Mouse (Mus musculus): ENCODE measurements around the gene Stap1. TPM values are rescaled to one million over a fixed set of nuclear protein-coding genes. Genes with fewer than 3 reads are reported as not detected.

Stap1 gene
- polyA plus RNA-seq, 1 experiment from 2014 or later, result 2.6 TPM

DNA sequence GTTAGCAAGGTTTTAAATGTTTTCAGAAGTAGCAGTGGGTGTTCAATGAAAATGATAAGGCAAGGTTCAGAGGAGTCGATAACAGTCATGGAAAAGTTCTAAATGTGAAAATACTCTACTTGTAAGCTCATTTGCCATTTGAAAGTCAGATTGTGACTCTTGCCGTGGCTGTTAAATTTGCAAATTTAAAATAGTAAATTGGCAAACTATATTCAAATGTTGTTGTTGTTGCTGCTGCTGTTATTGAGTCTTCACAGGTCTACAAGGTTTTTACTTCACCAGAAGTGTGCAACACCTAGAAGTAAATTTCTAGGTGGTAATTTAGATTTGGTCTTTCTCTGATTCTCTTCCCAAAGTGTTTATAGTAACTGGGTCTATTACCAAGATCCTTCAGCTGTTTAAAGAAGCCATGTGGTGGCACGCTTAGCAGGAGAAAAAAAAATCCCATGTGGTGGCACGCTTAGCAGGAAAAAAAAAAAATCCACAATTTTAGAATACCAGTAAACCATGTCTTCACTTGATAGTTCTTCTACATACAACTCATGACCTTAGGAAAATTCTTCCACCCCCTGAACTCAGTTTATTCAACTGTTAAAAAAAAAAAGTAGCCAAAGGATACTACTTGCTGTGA lies 1.3 kb downstream of the Stap1 start:
- H3K4me2 ChIP-seq, result no peak overlapping the region
- no peak for ATAC-seq (replicated peaks; ENCODE audit: low FRiP score)
- H3K27ac ChIP-seq (ENCODE audit: low read depth, low read length), result no peak overlapping the region
- WGBS, result 76% methylated on average over 4 of the region's 4 CpGs
- no peaks in the 10 kb centered on the region for H3K36me3 ChIP-seq (ENCODE audit: control insufficient read depth, insufficient read depth, low read length)
- DNase-seq (ENCODE audit: low spot score), result no peak
- H3K9me3 ChIP-seq (ENCODE audit: control insufficient read depth, low read length), result no peaks in the 10 kb centered on the region
- no peak overlapping the region for H3K9ac ChIP-seq (ENCODE audit: low read depth, low read length)
- no peaks in the 10 kb centered on the region; the same call in 1 of the 2 replicates for H3K4me1 ChIP-seq (replicated peaks; ENCODE audit: control insufficient read depth, insufficient read depth, low read length)
- H3K27me3 ChIP-seq (replicated peaks; ENCODE audit: control insufficient read depth, insufficient read depth, low read length), result no peaks in the 10 kb centered on the region
- no peak overlapping the region for H3K4me3 ChIP-seq (ENCODE audit: low read depth, low read length)

DNA sequence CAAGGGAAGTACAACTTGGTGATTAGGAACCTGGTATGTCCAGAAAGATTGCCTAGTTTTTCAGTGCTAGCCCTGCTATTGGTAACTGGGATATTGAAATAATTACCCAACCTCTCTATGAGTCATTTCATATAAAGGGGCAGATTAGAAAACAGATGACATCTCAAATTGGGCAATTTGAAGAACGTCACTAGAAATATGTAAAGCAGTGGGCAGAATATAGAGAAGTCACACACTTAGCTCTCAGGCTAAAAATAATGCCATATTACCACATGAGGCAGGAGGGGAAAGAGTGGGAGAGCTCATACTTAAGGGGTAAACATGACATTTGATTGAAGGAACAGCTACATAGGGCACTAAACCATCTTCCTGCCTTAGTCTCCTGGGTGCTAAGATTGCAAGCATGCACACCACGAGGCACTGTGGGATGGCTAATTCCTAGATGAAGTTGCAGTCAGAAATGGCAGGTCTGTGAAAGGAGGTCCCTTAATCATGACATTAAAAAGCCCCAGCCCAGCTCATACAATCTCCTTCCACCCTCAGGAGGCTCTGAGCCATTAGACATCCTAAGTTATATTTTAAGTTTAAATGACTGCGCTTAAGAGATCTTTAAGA lies 7.3 kb downstream of the Stap1 start:
- no peaks in the 10 kb centered on the region for H3K36me3 ChIP-seq (ENCODE audit: control insufficient read depth, insufficient read depth, low read length)
- DNase-seq (ENCODE audit: low spot score) (no peak), ATAC-seq (replicated peaks; ENCODE audit: low FRiP score) (no peak)
- H3K4me3 ChIP-seq (ENCODE audit: low read depth, low read length), result no peak overlapping the region
- no peak overlapping the region for H3K4me2 ChIP-seq
- no peaks in the 10 kb centered on the region for H3K27me3 ChIP-seq (replicated peaks; ENCODE audit: control insufficient read depth, insufficient read depth, low read length)
- H3K4me1 ChIP-seq (replicated peaks; ENCODE audit: control insufficient read depth, insufficient read depth, low read length), result no peaks in the 10 kb centered on the region
- no peak overlapping the region for H3K9ac ChIP-seq (ENCODE audit: low read depth, low read length)
- WGBS, result 68% methylated on average over 3 of the region's 3 CpGs
- H3K27ac ChIP-seq (ENCODE audit: low read depth, low read length), result no peak overlapping the region
- H3K9me3 ChIP-seq (ENCODE audit: control insufficient read depth, low read length), result no peaks in the 10 kb centered on the region

DNA sequence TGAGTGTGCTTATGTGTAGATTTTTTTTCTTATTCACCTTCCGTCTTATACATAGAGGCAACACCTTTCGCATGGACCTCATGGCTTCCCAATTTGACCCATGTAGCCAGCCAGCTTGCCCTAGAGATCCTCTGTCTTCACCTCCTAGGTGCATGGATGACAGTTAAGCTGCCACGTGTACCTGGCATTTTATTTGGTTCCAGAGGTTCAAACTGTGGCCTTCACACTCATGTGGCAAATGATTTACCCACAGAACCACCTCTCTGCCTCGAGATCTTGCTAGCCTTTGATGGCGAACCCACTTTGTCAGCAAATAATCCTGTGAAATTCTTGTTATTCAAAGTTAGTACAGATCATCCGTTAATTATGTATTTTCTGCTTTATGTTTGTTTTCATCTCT lies 12.4 kb downstream of the Stap1 start:
- no peak overlapping the region for H3K4me3 ChIP-seq (ENCODE audit: low read depth, low read length)
- ATAC-seq (replicated peaks; ENCODE audit: low FRiP score), result no peak
- H3K4me2 ChIP-seq, result no peak overlapping the region
- H3K9ac ChIP-seq (ENCODE audit: low read depth, low read length), result no peak overlapping the region
- no peak for DNase-seq (ENCODE audit: low spot score)
- no peaks in the 10 kb centered on the region for H3K36me3 ChIP-seq (ENCODE audit: control insufficient read depth, insufficient read depth, low read length)
- no peaks in the 10 kb centered on the region for H3K4me1 ChIP-seq (replicated peaks; ENCODE audit: control insufficient read depth, insufficient read depth, low read length)
- 75% methylated on average over 6 of the region's 6 CpGs for WGBS
- no peaks in the 10 kb centered on the region for H3K9me3 ChIP-seq (ENCODE audit: control insufficient read depth, low read length)
- H3K27me3 ChIP-seq (replicated peaks; ENCODE audit: control insufficient read depth, insufficient read depth, low read length), result no peaks in the 10 kb centered on the region
- no peak overlapping the region for H3K27ac ChIP-seq (ENCODE audit: low read depth, low read length)

DNA sequence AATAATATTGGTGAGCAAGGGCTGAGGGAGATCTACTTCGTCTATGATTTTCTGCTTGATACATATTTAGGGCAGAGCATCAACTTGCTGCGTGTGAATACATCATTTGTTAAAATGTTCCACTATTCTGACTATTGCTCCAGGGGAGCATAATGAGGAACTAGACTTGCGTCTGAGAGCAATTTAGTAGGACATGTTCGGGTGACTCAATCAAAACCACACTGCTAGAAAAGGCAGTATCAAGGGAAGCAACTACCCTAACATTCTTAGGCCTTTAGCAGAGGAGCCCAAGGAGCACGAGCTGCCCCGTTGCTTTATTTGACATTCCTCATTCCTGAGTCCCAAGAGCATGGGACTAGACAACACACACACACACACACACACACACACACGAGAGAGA lies 13.4 kb downstream of the Stap1 start:
- no peak overlapping the region for H3K27ac ChIP-seq (ENCODE audit: low read depth, low read length)
- no peaks in the 10 kb centered on the region for H3K4me1 ChIP-seq (replicated peaks; ENCODE audit: control insufficient read depth, insufficient read depth, low read length)
- no peaks in the 10 kb centered on the region for H3K36me3 ChIP-seq (ENCODE audit: control insufficient read depth, insufficient read depth, low read length)
- no peaks in the 10 kb centered on the region for H3K27me3 ChIP-seq (replicated peaks; ENCODE audit: control insufficient read depth, insufficient read depth, low read length)
- no peaks in the 10 kb centered on the region for H3K9me3 ChIP-seq (ENCODE audit: control insufficient read depth, low read length)
- no peak overlapping the region for H3K9ac ChIP-seq (ENCODE audit: low read depth, low read length)
- no peak overlapping the region for H3K4me2 ChIP-seq
- H3K4me3 ChIP-seq (ENCODE audit: low read depth, low read length), result no peak overlapping the region
- 72% methylated on average over 7 of the region's 7 CpGs for WGBS
- no peak for DNase-seq (ENCODE audit: low spot score)
- no peak for ATAC-seq (replicated peaks; ENCODE audit: low FRiP score)

- H3K9ac ChIP-seq (ENCODE audit: low read depth, low read length), result no peak overlapping the region
- no peaks in the 10 kb centered on the region for H3K36me3 ChIP-seq (ENCODE audit: control insufficient read depth, insufficient read depth, low read length)
- no peak overlapping the region for H3K4me2 ChIP-seq
- H3K27ac ChIP-seq (ENCODE audit: low read depth, low read length), result no peak overlapping the region
- H3K27me3 ChIP-seq (replicated peaks; ENCODE audit: control insufficient read depth, insufficient read depth, low read length), result no peaks in the 10 kb centered on the region
- no peak overlapping the region for H3K4me3 ChIP-seq (ENCODE audit: low read depth, low read length)
- 58% methylated on average over 6 of the region's 6 CpGs for WGBS
- DNase-seq (ENCODE audit: low spot score) (no peak), ATAC-seq (replicated peaks; ENCODE audit: low FRiP score) (no peak)
- H3K9me3 ChIP-seq (ENCODE audit: control insufficient read depth, low read length), result no peaks in the 10 kb centered on the region
- H3K4me1 ChIP-seq (replicated peaks; ENCODE audit: control insufficient read depth, insufficient read depth, low read length), result no peaks in the 10 kb centered on the region
Observed at GRCm38 (mm10) chr5:86086751-86087150, 15.2 kb downstream of the Stap1 start.

DNA sequence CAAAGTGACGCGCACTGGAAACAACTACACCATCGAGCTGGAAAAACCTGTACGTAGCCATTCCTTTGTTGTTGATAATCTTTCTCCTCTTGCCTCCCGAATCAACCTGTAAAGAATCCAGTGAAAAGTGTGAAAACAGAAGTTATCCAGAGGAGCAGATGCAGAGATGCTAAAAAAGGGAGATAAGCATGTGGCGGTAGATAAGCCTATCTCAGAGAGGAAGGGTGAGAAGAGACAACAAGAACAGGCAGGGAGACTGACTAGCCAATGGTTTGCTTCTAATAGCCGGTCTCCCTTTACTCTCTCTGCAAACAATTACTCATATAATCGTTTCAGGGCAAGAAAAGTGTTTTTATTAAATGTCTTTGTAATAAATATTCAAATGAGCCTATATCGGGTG lies 23.2 kb downstream of the Stap1 start:
- DNase-seq (ENCODE audit: low spot score) (no peak), ATAC-seq (replicated peaks; ENCODE audit: low FRiP score) (0 out of 2 replicates have a peak, but pooled peaks have one; percentile 31)
- H3K4me1 ChIP-seq (replicated peaks; ENCODE audit: control insufficient read depth, insufficient read depth, low read length), result no peaks in the 10 kb centered on the region; the same call in 1 of the 2 replicates
- 44% methylated on average over 9 of the region's 9 CpGs for WGBS
- H3K27me3 ChIP-seq (replicated peaks; ENCODE audit: control insufficient read depth, insufficient read depth, low read length), result no peaks in the 10 kb centered on the region
- H3K4me3 ChIP-seq (ENCODE audit: low read depth, low read length), result no peak overlapping the region
- no peak overlapping the region for H3K4me2 ChIP-seq
- H3K36me3 ChIP-seq (ENCODE audit: control insufficient read depth, insufficient read depth, low read length), result no peaks in the 10 kb centered on the region
- H3K9me3 ChIP-seq (ENCODE audit: control insufficient read depth, low read length), result no peaks in the 10 kb centered on the region
- no peak overlapping the region for H3K27ac ChIP-seq (ENCODE audit: low read depth, low read length)
- no peak overlapping the region for H3K9ac ChIP-seq (ENCODE audit: low read depth, low read length)

DNA sequence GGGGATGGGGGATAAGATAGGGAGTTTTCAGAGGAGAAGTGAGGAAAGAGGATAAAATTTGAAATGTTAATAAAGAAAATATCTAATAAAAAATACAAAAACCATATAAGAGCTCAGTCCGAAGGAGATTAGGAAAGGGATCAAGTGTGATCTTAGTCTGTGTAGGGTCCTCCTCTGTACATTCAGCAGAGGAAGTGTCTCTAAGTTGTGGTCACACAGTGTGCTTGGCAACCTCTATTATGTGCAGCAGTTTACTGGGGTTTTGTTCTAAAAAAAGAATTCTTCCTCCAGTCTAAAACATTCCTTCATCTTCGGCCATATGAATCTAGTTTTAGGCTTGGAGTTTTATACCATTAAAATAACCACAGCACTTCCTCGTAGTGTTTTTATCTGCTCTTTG lies 27.4 kb downstream of the Stap1 start:
- no peak overlapping the region for H3K4me3 ChIP-seq (ENCODE audit: low read depth, low read length)
- H3K9ac ChIP-seq (ENCODE audit: low read depth, low read length), result no peak overlapping the region
- H3K36me3 ChIP-seq (ENCODE audit: control insufficient read depth, insufficient read depth, low read length), result no peaks in the 10 kb centered on the region
- DNase-seq (ENCODE audit: low spot score), result no peak
- H3K9me3 ChIP-seq (ENCODE audit: control insufficient read depth, low read length), result no peaks in the 10 kb centered on the region
- no peak for ATAC-seq (replicated peaks; ENCODE audit: low FRiP score)
- no peak overlapping the region for H3K4me2 ChIP-seq
- H3K27ac ChIP-seq (ENCODE audit: low read depth, low read length), result no peak overlapping the region
- no peaks in the 10 kb centered on the region for H3K27me3 ChIP-seq (replicated peaks; ENCODE audit: control insufficient read depth, insufficient read depth, low read length)
- 56% methylated on average over 3 of the region's 3 CpGs for WGBS
- no peaks in the 10 kb centered on the region; the same call in 1 of the 2 replicates for H3K4me1 ChIP-seq (replicated peaks; ENCODE audit: control insufficient read depth, insufficient read depth, low read length)

DNA sequence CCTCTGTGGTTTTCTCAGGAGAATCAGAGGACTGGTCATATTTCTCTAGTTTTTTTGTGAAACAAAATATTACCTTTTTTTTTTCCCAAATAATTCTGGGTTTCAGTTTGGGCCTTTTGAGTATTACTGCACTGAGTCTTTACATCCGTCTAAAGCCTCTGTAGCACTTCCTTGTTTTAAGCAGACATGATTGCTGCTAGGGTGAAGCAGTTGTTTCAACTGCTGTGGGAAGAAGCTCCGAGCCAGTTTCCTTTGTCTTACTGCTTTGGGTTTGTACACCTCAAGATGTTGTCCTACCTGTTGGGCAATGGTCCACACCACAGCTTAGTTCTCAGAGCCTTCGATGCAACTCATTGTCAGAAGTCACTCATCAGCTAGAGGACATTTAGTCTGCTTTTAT lies 29.1 kb downstream of the Stap1 start:
- 66% methylated on average over 3 of the region's 3 CpGs for WGBS
- no peaks in the 10 kb centered on the region for H3K4me1 ChIP-seq (replicated peaks; ENCODE audit: control insufficient read depth, insufficient read depth, low read length)
- H3K27ac ChIP-seq (ENCODE audit: low read depth, low read length), result no peak overlapping the region
- H3K4me2 ChIP-seq, result no peak overlapping the region
- ATAC-seq (replicated peaks; ENCODE audit: low FRiP score) (no peak), DNase-seq (ENCODE audit: low spot score) (no peak)
- no peak overlapping the region for H3K9ac ChIP-seq (ENCODE audit: low read depth, low read length)
- no peaks in the 10 kb centered on the region for H3K27me3 ChIP-seq (replicated peaks; ENCODE audit: control insufficient read depth, insufficient read depth, low read length)
- H3K4me3 ChIP-seq (ENCODE audit: low read depth, low read length), result no peak overlapping the region
- no peaks in the 10 kb centered on the region for H3K36me3 ChIP-seq (ENCODE audit: control insufficient read depth, insufficient read depth, low read length)
- no peaks in the 10 kb centered on the region for H3K9me3 ChIP-seq (ENCODE audit: control insufficient read depth, low read length)

DNA sequence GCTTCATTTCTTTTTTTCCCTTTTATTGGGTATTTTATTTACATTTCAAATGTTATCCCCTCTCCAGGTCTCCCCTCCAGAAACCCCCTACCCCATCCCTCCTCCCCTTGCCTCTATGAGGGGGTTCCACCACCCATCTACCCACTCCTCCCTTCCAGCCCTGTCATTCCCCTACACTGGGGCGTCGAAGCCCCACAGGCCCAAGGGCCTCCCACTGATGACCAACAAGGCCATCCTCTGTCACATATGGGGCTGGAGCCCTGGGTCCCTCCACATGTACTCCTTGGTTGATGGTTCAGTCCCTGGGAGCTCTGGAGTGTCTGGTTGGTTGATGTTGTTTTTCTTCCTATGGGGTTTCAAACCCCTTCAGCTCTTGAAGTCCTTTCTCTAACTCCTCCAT lies 30.6 kb downstream of the Stap1 start:
- ATAC-seq (replicated peaks; ENCODE audit: low FRiP score) (no peak), DNase-seq (ENCODE audit: low spot score) (no peak)
- Histone ChIP-seq H3K4me2 (no peak overlapping the region), H3K9ac (ENCODE audit: low read depth, low read length) (no peak overlapping the region), H3K36me3 (ENCODE audit: control insufficient read depth, insufficient read depth, low read length) (no peaks in the 10 kb centered on the region), H3K9me3 (ENCODE audit: control insufficient read depth, low read length) (no peaks in the 10 kb centered on the region), H3K4me3 (ENCODE audit: low read depth, low read length) (no peak overlapping the region), H3K27ac (ENCODE audit: low read depth, low read length) (no peak overlapping the region), H3K4me1 (replicated peaks; ENCODE audit: control insufficient read depth, insufficient read depth, low read length) (no peaks in the 10 kb centered on the region), H3K27me3 (replicated peaks; ENCODE audit: control insufficient read depth, insufficient read depth, low read length) (no peaks in the 10 kb centered on the region)
- WGBS, result 97% methylated on average over 2 of the region's 2 CpGs
